Mouse (Mus musculus) heart, postnatal 4 days (tissue): ENCODE measurements around the gene Acyp1. TPM values are rescaled to one million over a fixed set of nuclear protein-coding genes. Genes with fewer than 3 reads are reported as not detected.

ENCODE experiments used
- DNase-seq: peaks from one replicate; pipeline ENCODE4 v3.0.0; 2021
- microRNA-seq, 2 experiments: library from miRNA; unstranded; fragments of <30 nt; microRNA quantifications; one replicate each; pipeline ENCODE4 v1.2.0; 2021 to 2022
- total RNA-seq, 2 experiments: library from RNA; stranded (reverse); gene quantifications; 2 replicates each; pipeline ENCODE4 v1.2.3; 2021

The Acyp1 gene
- total RNA-seq, 2 experiments from 2014 or later: 20.9 to 24.0 TPM

GRCm38 (mm10) chr12:85233376-85234358, 54.6 kb downstream of the Acyp1 start:
- DNase-seq: no peak

GRCm38 (mm10) chr12:85227876-85228599, 60.2 kb downstream of the Acyp1 start:
- no peak for DNase-seq

- no peak for DNase-seq
Measured at GRCm38 (mm10) chr12:85227227-85227626, 61.0 kb downstream of the Acyp1 start.

Small RNA genes lying within 50 kb of the gene (microRNA-seq; reads per million reads assigned to microRNA genes)
- gene Mir6938: 0 to 0.20 reads per million in 2 experiments

Other genes starting within 250 kb of the Acyp1 start
- 1 to 10 TPM; 2.3 to 2.6 TPM for gene Prox2, start 177.7 kb downstream of the Acyp1 start, total RNA-seq
- 100 to 1,000 TPM; 538 to 559 TPM for gene Dlst, start 177.6 kb downstream of the Acyp1 start, total RNA-seq
- 1 to 10 TPM; 2.3 to 3.0 TPM for gene Rps6kl1, start 137.2 kb downstream of the Acyp1 start, total RNA-seq
- 1 to 10 TPM; 3.7 to 4.9 TPM for gene Pgf, start 110.6 kb downstream of the Acyp1 start, total RNA-seq
- gene Eif2b2, start 69.0 kb downstream of the Acyp1 start, total RNA-seq: 10 to 100 TPM; 55.0 to 55.9 TPM
- gene Mlh3, start 17.8 kb downstream of the Acyp1 start, total RNA-seq: 1 to 10 TPM; 6.9 to 8.7 TPM
- 1 to 10 TPM in 1 of 2 experiments, under 1 TPM in 1; 0.98 to 1.2 TPM for gene Zc2hc1c, start 153 bp upstream of the Acyp1 start, total RNA-seq
- gene Nek9, start 50.9 kb upstream of the Acyp1 start, total RNA-seq: 10 to 100 TPM; 68.4 to 73.6 TPM
- gene Tmed10, start 86.4 kb upstream of the Acyp1 start, total RNA-seq: 100 to 1,000 TPM; 195 to 196 TPM
- gene Fos, start 185.5 kb upstream of the Acyp1 start, total RNA-seq: 1 to 10 TPM; 5.6 to 9.9 TPM